Comparison of ENCODE assay signal across 8 mouse cellular contexts in the genomic region with DNA sequence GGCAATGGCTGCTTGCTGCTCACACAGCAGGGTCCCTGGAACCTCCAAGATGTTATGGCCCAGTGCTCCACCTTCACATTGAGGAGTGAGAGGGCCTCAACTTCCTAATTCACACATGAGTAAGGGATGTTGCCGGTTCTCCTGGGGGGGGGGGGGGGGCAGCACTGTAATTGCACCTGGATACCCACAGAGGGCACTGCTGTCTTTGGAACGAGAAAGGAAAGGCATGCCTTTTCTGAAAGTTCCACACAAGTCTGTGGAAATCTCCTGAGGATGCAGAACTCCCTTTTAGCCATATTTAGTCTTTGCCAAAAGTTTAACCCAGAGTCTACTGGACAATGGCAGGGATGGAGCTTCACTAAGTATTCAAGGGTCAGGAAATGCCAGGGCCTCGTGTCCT. TPM values are rescaled to one million over a fixed set of nuclear protein-coding genes. Genes with fewer than 3 reads are reported as not detected.
DNase-seq lines count a peak whose midpoint lies in the region; ATAC-seq and TF ChIP-seq lines count a peak whose summit lies in the region.

No protein-coding gene starts in this region.

- peak; percentile 45; the same call in 1 of the 2 replicates for ATAC-seq in granulocyte monocyte progenitor cell, adult 5-6 weeks (replicated peaks; ENCODE audit: poor library complexity, severe bottlenecking)
- ATAC-seq in erythroblast, adult 5-6 weeks (replicated peaks; ENCODE audit: low FRiP score, poor library complexity, severe bottlenecking) = no peak

- no peak overlapping the region for H3K4me3 ChIP-seq in layer of hippocampus, adult 2 months

- TF ChIP-seq CTCF in layer of hippocampus, adult 2 months (conservative IDR thresholded peaks at IDR 0.05) = peak; percentile 83

- no peak overlapping the region for H3K27ac ChIP-seq in layer of hippocampus, adult 2 months

- DNase-seq in cerebellum, postnatal 14 days = peak; percentile 36 to 39
- DNase-seq in cerebellum, adult 18-20 months = no peak
- no peak for DNase-seq in layer of hippocampus, adult 2 months (ENCODE audit: low spot score in 2 of 2)
- no peak for DNase-seq in layer of hippocampus, postnatal 10 days (ENCODE audit: low spot score in 2 of 2)
- DNase-seq in ES-CJ7 (ENCODE audit: low read depth, low spot score) = peak; percentile 25
- no peak for DNase-seq in left cerebral cortex, adult 9 months (ENCODE audit: low spot score in 2 of 2)

RNA-seq across cellular contexts. Expression of gene Itga9, which starts 17.2 kb away (rescaled TPM):
- total RNA-seq in layer of hippocampus, adult 2 months (2021) = 1 to 10 TPM; 3.6 to 4.7 TPM
- total RNA-seq in layer of hippocampus, postnatal 10 days (2021) = 1 to 10 TPM; 4.5 to 6.8 TPM
- 0.19 TPM in 1 of 2 replicates, not detected in the other for total RNA-seq in granulocyte monocyte progenitor cell, adult 5-6 weeks (2014; fragmentation: Nextera tagmentation)
- 0.13 and 0.26 TPM in 2 replicates for total RNA-seq in granulocyte monocyte progenitor cell, adult 5-6 weeks (2017)
- 0.84 and 2.3 TPM in 2 replicates for total RNA-seq in erythroblast, adult 5-6 weeks (2015; ENCODE audit: low replicate concordance)
- total RNA-seq in erythroblast, adult 5-6 weeks (2017; ENCODE audit: low replicate concordance) = 0.17 and 0.28 TPM in 2 replicates

Comparison
In these comparisons a context has a peak if more than half of its experiments do, and no peak if none do; other contexts are left out.
1. DNase-seq: peak in cerebellum, postnatal 14 days (2 of 2) and ES-CJ7 (single experiment); none in cerebellum, adult 18-20 months (0 of 2), layer of hippocampus, adult 2 months (0 of 2), layer of hippocampus, postnatal 10 days (0 of 2) and left cerebral cortex, adult 9 months (0 of 2).